Mouse (Mus musculus): ENCODE data around the gene Prss3. TPM values are rescaled to one million over a fixed set of nuclear protein-coding genes. Genes with fewer than 3 reads are reported as not detected.

Prss3 gene
- polyA plus RNA-seq (2014; fragmentation: Illumina TruSeq; extraction: RNeasy Lipid Tissue Mini Kit (QIAGEN cat#74804)): not detected

DNA sequence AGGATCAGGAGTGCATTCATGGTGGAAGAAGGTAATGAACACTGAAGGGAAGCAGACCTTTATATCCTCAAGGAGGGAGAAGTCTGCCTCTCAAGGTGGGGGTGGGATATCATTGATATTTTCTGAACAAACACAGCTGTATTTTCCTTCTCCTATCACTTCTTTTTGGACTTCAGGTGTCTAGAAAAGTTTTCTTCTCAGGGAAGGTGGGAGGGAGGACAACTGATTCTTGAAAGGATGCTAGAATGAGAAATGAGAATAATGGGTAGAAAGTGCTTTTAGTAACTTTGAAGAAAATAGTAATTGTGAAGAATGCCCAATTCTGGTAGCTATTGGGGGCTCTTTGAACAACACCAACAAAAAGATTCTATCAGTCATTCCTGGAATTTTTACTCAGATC lies at the start of gene Prss3:
TSS of gene Prss3 (minus strand) at position 101 of the 400 bp plus-strand sequence.

DNA sequence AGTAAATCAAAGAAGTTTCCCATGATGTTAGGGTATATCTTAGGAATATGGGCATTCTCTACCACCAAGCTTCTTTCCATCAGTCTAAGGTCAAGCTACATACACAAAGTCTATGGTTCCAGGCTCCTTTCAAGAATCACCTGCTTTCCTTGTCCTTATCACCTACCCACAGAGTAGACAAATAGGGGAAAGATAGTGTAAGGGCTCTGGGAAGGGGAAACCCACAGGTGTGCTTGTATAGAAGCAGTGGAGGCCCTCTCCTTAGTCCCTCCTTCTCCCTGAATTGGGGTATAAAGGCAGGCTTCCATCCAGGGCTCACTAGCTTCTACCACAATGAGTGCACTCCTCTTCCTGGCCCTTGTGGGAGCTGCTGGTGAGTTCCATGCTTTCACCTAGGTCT lies 14.6 kb upstream of the Prss3 start, which contains the start of gene Gm5771:
TSS of gene Gm5771 (plus strand) at position 301 of the 400 bp plus-strand sequence.

DNA sequence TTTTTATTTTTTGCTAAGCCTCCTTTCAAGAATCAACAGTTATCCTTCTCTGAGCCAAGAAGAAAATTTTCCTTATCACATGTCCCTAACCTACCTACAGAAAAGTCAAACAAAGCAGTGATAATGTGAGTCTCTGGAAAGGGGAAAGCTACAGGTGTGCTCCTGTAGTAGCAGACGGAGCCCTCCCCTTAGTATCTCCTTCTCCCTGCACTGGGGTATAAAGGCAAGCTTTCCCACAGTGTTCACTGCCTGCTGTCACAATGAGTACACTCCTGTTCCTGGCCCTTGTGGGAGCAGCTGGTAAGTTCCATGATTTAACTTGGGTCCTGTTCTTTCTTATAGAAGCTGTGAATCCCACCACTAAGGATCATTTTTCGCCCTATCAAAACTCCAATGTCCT lies 23.5 kb downstream of the Prss3 start, which contains the start of gene Try10:
TSS of gene Try10 (plus strand) at position 174 of the 400 bp plus-strand sequence.

Other genes with a start within 250 kb of the Prss3 start
- gene Try4, start 75.4 kb downstream of the Prss3 start, polyA plus RNA-seq (2014; fragmentation: Illumina TruSeq; extraction: RNeasy Lipid Tissue Mini Kit (QIAGEN cat#74804)): not detected
- gene Try5, start 60.8 kb downstream of the Prss3 start, polyA plus RNA-seq (2014; fragmentation: Illumina TruSeq; extraction: RNeasy Lipid Tissue Mini Kit (QIAGEN cat#74804)): not detected
- not detected for gene Try10, start 23.6 kb downstream of the Prss3 start, polyA plus RNA-seq (2014; fragmentation: Illumina TruSeq; extraction: RNeasy Lipid Tissue Mini Kit (QIAGEN cat#74804))
- not detected for gene Gm5771, start 14.7 kb upstream of the Prss3 start, polyA plus RNA-seq (2014; fragmentation: Illumina TruSeq; extraction: RNeasy Lipid Tissue Mini Kit (QIAGEN cat#74804))
- gene Gm10334, start 68.5 kb upstream of the Prss3 start, polyA plus RNA-seq (2014; fragmentation: Illumina TruSeq; extraction: RNeasy Lipid Tissue Mini Kit (QIAGEN cat#74804)): not detected
- gene Prss1, start 81.3 kb upstream of the Prss3 start, polyA plus RNA-seq (2014; fragmentation: Illumina TruSeq; extraction: RNeasy Lipid Tissue Mini Kit (QIAGEN cat#74804)): not detected
- 1.3 TPM for gene Prss2, start 144.1 kb upstream of the Prss3 start, polyA plus RNA-seq (2014; fragmentation: Illumina TruSeq; extraction: RNeasy Lipid Tissue Mini Kit (QIAGEN cat#74804))
- 0.31 TPM for gene Ephb6, start 227.8 kb upstream of the Prss3 start, polyA plus RNA-seq (2014; fragmentation: Illumina TruSeq; extraction: RNeasy Lipid Tissue Mini Kit (QIAGEN cat#74804))

All from ovary, adult 10 weeks (tissue).